Mouse (Mus musculus) bone marrow macrophage, adult 2 months (primary cell): ENCODE data around the gene Hist1h1d.

Experiments
- CTCF ChIP-seq: IDR thresholded peaks from 2 replicates; pipeline ENCODE4 v1.5.1; 2012; ENCODE audit warnings: low read depth, mild to moderate bottlenecking, low read length, moderate library complexity
- POLR2A ChIP-seq: IDR thresholded peaks from 2 replicates; pipeline ENCODE4 v1.6.1; 2012; ENCODE audit warnings: mild to moderate bottlenecking, low read depth, low read length, borderline replicate concordance

DNA sequence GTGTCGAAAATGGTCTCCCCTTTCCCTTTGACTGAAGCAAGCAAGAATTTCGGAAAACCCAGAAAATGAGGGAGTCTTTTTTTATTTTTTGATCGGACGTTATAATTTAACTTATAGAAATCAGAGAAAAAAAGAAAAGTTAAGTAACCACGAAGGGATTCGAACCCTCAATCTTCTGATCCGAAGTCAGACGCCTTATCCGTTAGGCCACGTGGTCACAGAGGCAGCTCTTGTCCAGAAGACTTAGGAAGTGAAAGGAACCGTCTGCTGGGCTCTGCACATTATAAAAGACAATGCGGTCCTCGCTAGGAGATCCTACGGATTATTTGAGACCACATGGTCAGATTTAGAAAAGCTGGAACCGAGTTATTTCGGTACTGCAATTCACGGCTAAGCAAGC is 26.8 kb upstream of the Hist1h1d start:
- TF ChIP-seq CTCF (no peak), POLR2A (no peak)
